Mouse (Mus musculus): Measurements from ENCODE around the gene Zfp414.
"Not testable (repeated sequence)": the region's sequence is repeated elsewhere in the genome, so short reads cannot be mapped to it uniquely, and the experiment has no call there.

Gene Zfp414

GRCm38 (mm10) chr17:33628621-33629486 is at the start of gene Zfp414:
Zfp414 (plus strand) TSS chr17:33629090.
- peak; percentile 98 for DNase-seq (ENCODE audit: low read depth)

GRCm38 (mm10) chr17:33584061-33584460 is 44.8 kb upstream of the Zfp414 start:
- DNase-seq (ENCODE audit: low read depth), result no peak

GRCm38 (mm10) chr17:33586011-33586410 is 42.9 kb upstream of the Zfp414 start:
- no peak for DNase-seq (ENCODE audit: low read depth)

- no peak for DNase-seq (ENCODE audit: low read depth)
Observed at GRCm38 (mm10) chr17:33597271-33597670, 31.6 kb upstream of the Zfp414 start.

- DNase-seq (ENCODE audit: low read depth), result no peak
Observed at GRCm38 (mm10) chr17:33598506-33598905, 30.4 kb upstream of the Zfp414 start.

- no peak for DNase-seq (ENCODE audit: low read depth)
Observed at GRCm38 (mm10) chr17:33599836-33600475, 28.9 kb upstream of the Zfp414 start.

GRCm38 (mm10) chr17:33600831-33601230 is 28.1 kb upstream of the Zfp414 start:
- no peak for DNase-seq (ENCODE audit: low read depth)

- no peak for DNase-seq (ENCODE audit: low read depth)
Observed at GRCm38 (mm10) chr17:33601947-33602346, 26.9 kb upstream of the Zfp414 start.

GRCm38 (mm10) chr17:33607273-33607672 is 21.6 kb upstream of the Zfp414 start:
- DNase-seq (ENCODE audit: low read depth), result no peak

GRCm38 (mm10) chr17:33610548-33610947 is 18.3 kb upstream of the Zfp414 start:
- no peak for DNase-seq (ENCODE audit: low read depth)

GRCm38 (mm10) chr17:33613726-33614125 is 15.2 kb upstream of the Zfp414 start:
- DNase-seq (ENCODE audit: low read depth), result not testable (repeated sequence)

- DNase-seq (ENCODE audit: low read depth), result no peak
Observed at GRCm38 (mm10) chr17:33627281-33627680, 1.6 kb upstream of the Zfp414 start.

- no peak for DNase-seq (ENCODE audit: low read depth)
Observed at GRCm38 (mm10) chr17:33629487-33630125, 716 bp downstream of the Zfp414 start.

GRCm38 (mm10) chr17:33630171-33630895 is 1.4 kb downstream of the Zfp414 start:
- no peak for DNase-seq (ENCODE audit: low read depth)

GRCm38 (mm10) chr17:33631236-33631635 is 2.3 kb downstream of the Zfp414 start:
- DNase-seq (ENCODE audit: low read depth), result no peak

GRCm38 (mm10) chr17:33631796-33632195 is 2.9 kb downstream of the Zfp414 start:
- no peak for DNase-seq (ENCODE audit: low read depth)

- no peak for DNase-seq (ENCODE audit: low read depth)
Observed at GRCm38 (mm10) chr17:33637038-33637437, 8.1 kb downstream of the Zfp414 start.

- no peak for DNase-seq (ENCODE audit: low read depth)
Observed at GRCm38 (mm10) chr17:33637516-33638276, 8.8 kb downstream of the Zfp414 start, which contains the start of gene Pram1. Pram1 (plus strand) TSS chr17:33638056.

GRCm38 (mm10) chr17:33639743-33640142 is 10.9 kb downstream of the Zfp414 start:
- DNase-seq (ENCODE audit: low read depth), result no peak

- DNase-seq (ENCODE audit: low read depth), result no peak
Observed at GRCm38 (mm10) chr17:33644068-33644467, 15.2 kb downstream of the Zfp414 start.

GRCm38 (mm10) chr17:33645073-33645472 is 16.2 kb downstream of the Zfp414 start:
- no peak for DNase-seq (ENCODE audit: low read depth)
